Mouse (Mus musculus) neural tube, embryonic 11.5 days (tissue): ENCODE data around the gene Thbs3. TPM values are rescaled to one million over a fixed set of nuclear protein-coding genes. Genes with fewer than 3 reads are reported as not detected.

Experiments
- ATAC-seq: fragments of 200-750 bp; cut with Nextera tagmentation; 2 replicates; pipeline ENCODE4 v1.8.0; 2017; ENCODE audit warnings: moderate number of reproducible peaks, mild to moderate bottlenecking, moderate TSS enrichment, moderate library complexity; ENCODE audit not compliant: insufficient read depth, low FRiP score, low TSS enrichment
- DNase-seq: peaks from one replicate; pipeline ENCODE4 v3.0.0-alpha.2; 2015; ENCODE audit warnings: low spot score
- H3K27ac ChIP-seq: fragments of 300-500 bp; sonication (generic); 2 replicates; pipeline ENCODE4 v1.5.1; 2014; ENCODE audit warnings: low read depth, mild to moderate bottlenecking, low read length
- H3K27me3 ChIP-seq: fragments of 300-500 bp; sonication (generic); 2 replicates; pipeline ENCODE4 v1.6.1; 2014; ENCODE audit warnings: mild to moderate bottlenecking, low read length, mixed read lengths; ENCODE audit not compliant: control insufficient read depth, insufficient read depth
- H3K36me3 ChIP-seq: fragments of 300-500 bp; sonication (generic); 2 replicates; pipeline ENCODE4 v1.6.1; 2014; ENCODE audit warnings: mild to moderate bottlenecking, low read length, moderate library complexity, mixed read lengths; ENCODE audit not compliant: control insufficient read depth, insufficient read depth
- H3K4me1 ChIP-seq: fragments of 300-500 bp; sonication (generic); 2 replicates; pipeline ENCODE4 v1.6.1; 2014; ENCODE audit warnings: low read length, mixed read lengths; ENCODE audit not compliant: control insufficient read depth, insufficient read depth
- H3K4me2 ChIP-seq: fragments of 300-500 bp; sonication (generic); 2 replicates; pipeline ENCODE4 v1.6.1; 2014; ENCODE audit warnings: low read depth, mild to moderate bottlenecking, moderate library complexity
- H3K4me3 ChIP-seq: fragments of 300-500 bp; sonication (generic); 2 replicates; pipeline ENCODE4 v1.5.1; 2014; ENCODE audit warnings: low read depth, low read length
- H3K9ac ChIP-seq: fragments of 300-500 bp; sonication (generic); 2 replicates; pipeline ENCODE4 v1.6.1; 2014; ENCODE audit warnings: mild to moderate bottlenecking, low read length
- H3K9me3 ChIP-seq: fragments of 300-500 bp; sonication (generic); 2 replicates; pipeline ENCODE4 v1.6.1; 2016; ENCODE audit warnings: low read length; ENCODE audit not compliant: control insufficient read depth
- WGBS: fragments of 180-500 bp; shearing (Covaris S2); extraction: QIAGEN DNeasy Blood & Tissue Kit; methylation state at CpG from one replicate; pipeline ENCODE4 v1.1.7; 2014; 5-methylcytosine and 5-hydroxymethylcytosine counted together
- polyA plus RNA-seq: library from polyadenylated mRNA; unstranded; fragments of >200 nt; fragmentation: Nextera tagmentation; extraction: Ambion mirVana; gene quantifications from 2 replicates; pipeline ENCODE4 v1.2.1, GENCODE M21; 2014

Gene Thbs3
- polyA plus RNA-seq, 1 experiment from 2014 or later = 26.3 TPM

GRCm38 (mm10) chr3:89179056-89179455, 35.9 kb upstream of the Thbs3 start:
- Histone ChIP-seq H3K4me3 (no peak overlapping the region), H3K27me3 (no peaks in the 10 kb centered on the region), H3K27ac (no peak overlapping the region), H3K9ac (no peak overlapping the region), H3K36me3 (peaks cover 22% of the 10 kb centered on the region), H3K9me3 (no peaks in the 10 kb centered on the region), H3K4me1 (peaks cover 16% of the 10 kb centered on the region), H3K4me2 (no peak overlapping the region)
- no peak for ATAC-seq
- 91% methylated on average over 11 of the region's 11 CpGs for WGBS
- no peak for DNase-seq

GRCm38 (mm10) chr3:89181749-89182500, 33.1 kb upstream of the Thbs3 start:
- Histone ChIP-seq H3K4me3 (no peak overlapping the region), H3K27ac (no peak overlapping the region), H3K4me1 (peaks cover 24% of the 10 kb centered on the region), H3K36me3 (peaks cover 12% of the 10 kb centered on the region), H3K27me3 (no peaks in the 10 kb centered on the region), H3K4me2 (no peak overlapping the region), H3K9me3 (no peaks in the 10 kb centered on the region), H3K9ac (no peak overlapping the region)
- ATAC-seq = no peak
- DNase-seq = no peak
- WGBS = 92% methylated on average over 27 of the region's 27 CpGs

GRCm38 (mm10) chr3:89182531-89183057, 32.4 kb upstream of the Thbs3 start:
- H3K4me1 ChIP-seq = peaks cover 24% of the 10 kb centered on the region
- peaks cover 14% of the 10 kb centered on the region for H3K36me3 ChIP-seq
- no peak overlapping the region for H3K27ac ChIP-seq
- no peaks in the 10 kb centered on the region for H3K9me3 ChIP-seq
- DNase-seq (no peak), ATAC-seq (peak; percentile 8; the same call in 1 of the 2 replicates)
- peak overlapping the region; percentile 59 for H3K4me3 ChIP-seq
- H3K27me3 ChIP-seq = no peaks in the 10 kb centered on the region
- H3K4me2 ChIP-seq = peak overlapping the region; percentile 96
- 48% methylated on average over 7 of the region's 7 CpGs for WGBS
- no peak overlapping the region for H3K9ac ChIP-seq

- WGBS = 5% methylated on average over 39 of the region's 39 CpGs
- Histone ChIP-seq H3K27ac (peak within 1 kb of the TSS; percentile 75), H3K4me1 (peaks cover 20% of the 10 kb centered on the region), H3K27me3 (no peaks in the 10 kb centered on the region), H3K4me3 (peak within 1 kb of the TSS; percentile 59), H3K4me2 (peak within 1 kb of the TSS; percentile 96), H3K36me3 (peaks cover 14% of the 10 kb centered on the region), H3K9me3 (no peaks in the 10 kb centered on the region), H3K9ac (peak within 1 kb of the TSS; percentile 85)
- ATAC-seq (peak; percentile 88), DNase-seq (peak; percentile 90)
These were observed 31.7 kb upstream of the Thbs3 start, which contains the start of gene Fam189b for GRCm38 (mm10) chr3:89183058-89183958. TSS of gene Fam189b (plus strand) at chr3:89183143.

GRCm38 (mm10) chr3:89183959-89184315, 31.0 kb upstream of the Thbs3 start:
- H3K4me2 ChIP-seq = peak overlapping the region; percentile 96
- DNase-seq (no peak), ATAC-seq (no peak)
- peaks cover 14% of the 10 kb centered on the region for H3K36me3 ChIP-seq
- no peaks in the 10 kb centered on the region for H3K27me3 ChIP-seq
- H3K4me3 ChIP-seq = peak overlapping the region; percentile 59
- H3K9me3 ChIP-seq = no peaks in the 10 kb centered on the region
- H3K4me1 ChIP-seq = peaks cover 16% of the 10 kb centered on the region; the same call in 1 of the 2 replicates
- H3K27ac ChIP-seq = peak overlapping the region; percentile 75; the same call in 1 of the 2 replicates
- H3K9ac ChIP-seq = peak overlapping the region; percentile 85
- WGBS = 77% methylated on average over 6 of the region's 6 CpGs

GRCm38 (mm10) chr3:89187197-89187596, 27.8 kb upstream of the Thbs3 start:
- H3K9me3 ChIP-seq = no peaks in the 10 kb centered on the region
- H3K4me1 ChIP-seq = peaks cover 16% of the 10 kb centered on the region; the same call in 1 of the 2 replicates
- 42% methylated on average over 23 of the region's 23 CpGs for WGBS
- no peak overlapping the region for H3K4me2 ChIP-seq
- no peak overlapping the region for H3K27ac ChIP-seq
- no peak overlapping the region for H3K9ac ChIP-seq
- ATAC-seq = no peak
- H3K36me3 ChIP-seq = peaks cover 2% of the 10 kb centered on the region; the same call in 1 of the 2 replicates
- H3K4me3 ChIP-seq = 0 out of 2 replicates have a peak overlapping the region, but pooled peaks have one; percentile 1
- no peak for DNase-seq
- no peaks in the 10 kb centered on the region for H3K27me3 ChIP-seq

GRCm38 (mm10) chr3:89187690-89188477, 27.1 kb upstream of the Thbs3 start:
- Histone ChIP-seq H3K27ac (no peak overlapping the region), H3K9ac (no peak overlapping the region), H3K4me1 (peaks cover 16% of the 10 kb centered on the region; the same call in 1 of the 2 replicates), H3K4me3 (no peak overlapping the region), H3K9me3 (no peaks in the 10 kb centered on the region), H3K4me2 (no peak overlapping the region), H3K36me3 (peaks cover 2% of the 10 kb centered on the region; the same call in 1 of the 2 replicates), H3K27me3 (no peaks in the 10 kb centered on the region)
- no peak for DNase-seq
- ATAC-seq = no peak
- 80% methylated on average over 18 of the region's 18 CpGs for WGBS

- Histone ChIP-seq H3K9me3 (no peaks in the 10 kb centered on the region), H3K36me3 (peaks cover 2% of the 10 kb centered on the region; the same call in 1 of the 2 replicates), H3K4me2 (no peak overlapping the region), H3K9ac (no peak overlapping the region), H3K4me1 (peaks cover 13% of the 10 kb centered on the region; the same call in 1 of the 2 replicates), H3K27ac (no peak overlapping the region), H3K27me3 (no peaks in the 10 kb centered on the region), H3K4me3 (no peak overlapping the region)
- DNase-seq = no peak
- ATAC-seq = no peak
- 74% methylated on average over 12 of the region's 12 CpGs for WGBS
These were observed 26.5 kb upstream of the Thbs3 start for GRCm38 (mm10) chr3:89188478-89188875.
